Mouse (Mus musculus) heart, postnatal 0 days (tissue): ENCODE measurements around the gene Slc20a1. TPM values are rescaled to one million over a fixed set of nuclear protein-coding genes. Genes with fewer than 3 reads are reported as not detected.

Experiments used
- ATAC-seq: fragments of 200-750 bp; cut with Nextera tagmentation; 2 replicates; pipeline ENCODE4 v1.8.0; 2017; ENCODE audit warnings: low read depth, moderate number of reproducible peaks, moderate library complexity; ENCODE audit not compliant: insufficient read depth
- DNase-seq: peaks from one replicate; pipeline ENCODE4 v3.0.0-alpha.2; 2016; ENCODE audit warnings: low spot score
- H3K27ac ChIP-seq: fragments of 300-500 bp; sonication (generic); 2 replicates; pipeline ENCODE4 v1.5.1; 2014; ENCODE audit warnings: low read depth, mild to moderate bottlenecking
- H3K27me3 ChIP-seq: fragments of 300-500 bp; sonication (generic); 2 replicates; pipeline ENCODE4 v1.6.1; 2014; ENCODE audit warnings: low read length, mixed read lengths; ENCODE audit not compliant: control insufficient read depth, insufficient read depth
- H3K36me3 ChIP-seq: fragments of 300-500 bp; sonication (generic); replicated peaks from 2 replicates; pipeline ENCODE4 v1.6.1; 2014; ENCODE audit warnings: low read length, mixed read lengths; ENCODE audit not compliant: control insufficient read depth, insufficient read depth
- H3K4me1 ChIP-seq: fragments of 300-500 bp; sonication (generic); 2 replicates; pipeline ENCODE4 v1.6.1; 2014; ENCODE audit warnings: antibody characterized with exemption; ENCODE audit not compliant: control insufficient read depth, insufficient read depth
- H3K4me2 ChIP-seq: fragments of 300-500 bp; sonication (generic); 2 replicates; pipeline ENCODE4 v1.6.1; 2014; ENCODE audit warnings: low read depth, mild to moderate bottlenecking, low read length, moderate library complexity
- H3K4me3 ChIP-seq: fragments of 300-500 bp; sonication (generic); 2 replicates; pipeline ENCODE4 v1.5.1; 2014; ENCODE audit warnings: low read depth, low read length
- H3K9ac ChIP-seq: fragments of 300-500 bp; sonication (generic); replicated peaks from 2 replicates; pipeline ENCODE4 v1.6.1; 2014; ENCODE audit warnings: low read depth, low read length, mixed read lengths
- H3K9me3 ChIP-seq: fragments of 300-500 bp; sonication (generic); replicated peaks from 2 replicates; pipeline ENCODE4 v1.6.1; 2016; ENCODE audit warnings: low read length; ENCODE audit not compliant: control insufficient read depth
- CTCF ChIP-seq: IDR thresholded peaks from 2 replicates; pipeline ENCODE4 v1.5.1; 2016; ENCODE audit warnings: antibody characterized with exemption, control low read depth, low read depth
- EP300 ChIP-seq: IDR thresholded peaks from 2 replicates; pipeline ENCODE4 v1.6.1; 2016; ENCODE audit warnings: antibody characterized with exemption, low read depth
- WGBS: fragments of 180-500 bp; shearing (Covaris S2); extraction: QIAGEN DNeasy Blood & Tissue Kit; methylation state at CpG from one replicate; pipeline ENCODE4 v1.1.7; 2014; 5-methylcytosine and 5-hydroxymethylcytosine counted together
- polyA plus RNA-seq: library from polyadenylated mRNA; unstranded; fragments of >200 nt; fragmentation: Nextera tagmentation; extraction: Ambion mirVana; gene quantifications from 2 replicates; pipeline ENCODE4 v1.2.1, GENCODE M21; 2015
- total RNA-seq: library from RNA; depleted of rRNA; stranded (reverse); fragments of >200 nt; gene quantifications from 2 replicates; pipeline ENCODE4 v1.2.3, GENCODE M21; 2014; ENCODE audit warnings: low replicate concordance

The Slc20a1 gene
- total and polyA plus RNA-seq, 2 experiments from 2014 or later = 8.7 to 37.1 TPM

- no peaks in the 10 kb centered on the region for H3K27me3 ChIP-seq
- TF ChIP-seq EP300 = no peak
- TF ChIP-seq CTCF = no peak
- ATAC-seq = no peak
- no peaks in the 10 kb centered on the region for H3K4me1 ChIP-seq
- no peak overlapping the region for H3K27ac ChIP-seq
- 62% methylated on average over 9 of the region's 9 CpGs for WGBS
- no peak overlapping the region for H3K4me2 ChIP-seq
- no peaks in the 10 kb centered on the region for H3K9me3 ChIP-seq
- no peak overlapping the region for H3K9ac ChIP-seq
- DNase-seq = no peak
- no peak overlapping the region for H3K4me3 ChIP-seq
- H3K36me3 ChIP-seq = no peaks in the 10 kb centered on the region
Observed at GRCm38 (mm10) chr2:129221097-129221632, 22.6 kb downstream of the Slc20a1 start.

DNA sequence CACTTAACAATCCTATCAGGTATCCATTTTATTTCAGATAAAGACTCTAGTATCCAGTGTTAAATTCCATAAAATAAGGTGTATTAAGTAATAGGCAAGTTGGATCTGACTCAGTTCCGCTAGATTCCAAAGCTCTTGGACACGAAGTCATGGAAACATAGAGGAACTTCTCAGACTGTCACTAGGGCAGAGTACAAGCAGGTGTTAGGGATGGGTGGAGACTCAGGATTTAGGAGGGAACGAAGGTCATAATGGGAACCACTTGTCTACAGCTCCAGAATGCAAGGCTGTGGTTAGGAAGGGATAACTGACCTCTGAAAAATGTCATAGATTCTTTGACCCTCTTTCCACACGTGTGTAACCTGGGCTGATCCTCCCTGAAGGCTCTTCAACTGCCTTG is 25.6 kb downstream of the Slc20a1 start:
- H3K27me3 ChIP-seq = no peaks in the 10 kb centered on the region
- no peak overlapping the region for H3K27ac ChIP-seq
- H3K4me1 ChIP-seq = no peaks in the 10 kb centered on the region
- H3K9ac ChIP-seq = no peak overlapping the region
- DNase-seq = no peak
- WGBS = 64% methylated on average over 4 of the region's 4 CpGs
- TF ChIP-seq EP300 (no peak), CTCF (no peak)
- no peak overlapping the region for H3K4me3 ChIP-seq
- no peaks in the 10 kb centered on the region for H3K36me3 ChIP-seq
- no peak for ATAC-seq
- H3K4me2 ChIP-seq = no peak overlapping the region
- H3K9me3 ChIP-seq = 0 out of 2 replicates have a peak, but pooled peaks cover 6% of the 10 kb centered on the region

DNA sequence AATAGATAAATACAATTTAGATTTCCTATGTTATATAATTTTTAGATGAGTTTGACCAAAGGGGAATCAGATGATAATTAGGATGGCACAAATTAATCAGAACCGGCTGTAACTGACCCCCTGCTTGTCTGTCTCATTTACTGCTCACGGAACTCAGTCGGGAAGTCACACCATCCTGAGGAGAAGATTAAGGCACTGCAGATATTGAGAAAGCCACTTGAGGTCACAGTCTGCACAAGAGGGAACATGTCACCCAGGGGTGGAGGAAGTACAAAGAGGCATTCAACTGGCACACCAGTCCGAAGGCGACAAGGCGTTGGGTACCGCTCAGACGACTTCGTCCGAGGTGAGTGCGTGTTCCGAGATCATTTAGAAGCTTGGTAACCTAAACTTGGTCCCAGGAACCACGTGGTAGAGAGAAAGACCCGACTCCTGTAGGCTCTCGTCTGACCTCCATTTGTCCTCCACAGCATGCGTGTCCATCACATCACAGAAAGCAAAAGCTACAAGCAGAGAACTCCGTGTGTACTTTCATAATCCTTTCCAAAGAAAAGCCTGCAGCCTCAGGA is 26.8 kb downstream of the Slc20a1 start:
- DNase-seq = no peak
- 79% methylated on average over 17 of the region's 17 CpGs for WGBS
- H3K4me3 ChIP-seq = no peak overlapping the region

GRCm38 (mm10) chr2:129226296-129226851 is 27.8 kb downstream of the Slc20a1 start:
- ATAC-seq (no peak), DNase-seq (no peak)
- 57% methylated on average over 11 of the region's 11 CpGs for WGBS
- no peaks in the 10 kb centered on the region for H3K4me1 ChIP-seq
- 0 out of 2 replicates have a peak, but pooled peaks cover 6% of the 10 kb centered on the region for H3K9me3 ChIP-seq
- no peaks in the 10 kb centered on the region for H3K36me3 ChIP-seq
- no peak overlapping the region for H3K4me2 ChIP-seq
- TF ChIP-seq EP300 (no peak), CTCF (no peak)
- no peak overlapping the region for H3K27ac ChIP-seq
- no peaks in the 10 kb centered on the region for H3K27me3 ChIP-seq
- H3K4me3 ChIP-seq = no peak overlapping the region
- no peak overlapping the region for H3K9ac ChIP-seq

More for the DNA sequence above, 26.8 kb downstream of the Slc20a1 start:
- no peak for ATAC-seq
- Histone ChIP-seq H3K4me2 (no peak overlapping the region), H3K27ac (no peak overlapping the region), H3K9me3 (0 out of 2 replicates have a peak, but pooled peaks cover 6% of the 10 kb centered on the region), H3K4me1 (no peaks in the 10 kb centered on the region), H3K27me3 (no peaks in the 10 kb centered on the region), H3K9ac (no peak overlapping the region), H3K36me3 (no peaks in the 10 kb centered on the region)
- no peak for TF ChIP-seq CTCF

- Histone ChIP-seq H3K27me3 (no peaks in the 10 kb centered on the region), H3K36me3 (no peaks in the 10 kb centered on the region), H3K4me2 (no peak overlapping the region), H3K4me1 (no peaks in the 10 kb centered on the region), H3K27ac (no peak overlapping the region), H3K9me3 (0 out of 2 replicates have a peak, but pooled peaks cover 6% of the 10 kb centered on the region), H3K4me3 (no peak overlapping the region), H3K9ac (no peak overlapping the region)
- no peak for TF ChIP-seq EP300
- no peak for TF ChIP-seq CTCF
- DNase-seq (no peak), ATAC-seq (no peak)
- 82% methylated on average over 7 of the region's 7 CpGs for WGBS
Observed at GRCm38 (mm10) chr2:129227011-129227529, 28.5 kb downstream of the Slc20a1 start.
